Mouse (Mus musculus) C2C12 (cell line): ENCODE measurements at regions not wholly inside any gene's neighbourhood (a gene's known extent, or its start where the extent isn't known, plus 50 kb on each side); places are given as distances from the start of the nearest gene placed in this dataset.

ENCODE experiments used
- H3K27me3 ChIP-seq: one replicate; pipeline ENCODE4 v1.6.1; 2011; ENCODE audit not compliant: control insufficient read depth, insufficient read depth, insufficient read length
- H3K36me3 ChIP-seq: one replicate; pipeline ENCODE4 v1.6.1; 2011; ENCODE audit not compliant: control insufficient read depth, insufficient read depth
- H3K4me3 ChIP-seq: one replicate; pipeline ENCODE4 v1.5.1; 2011; ENCODE audit warnings: mild to moderate bottlenecking, control low read depth; ENCODE audit not compliant: poor library complexity, insufficient read depth, severe bottlenecking
- H3K79me2 ChIP-seq: one replicate; pipeline ENCODE4 v1.6.1; 2011; ENCODE audit not compliant: control insufficient read depth, insufficient read depth
- H3K79me3 ChIP-seq: one replicate; pipeline ENCODE4 v1.6.1; 2011; ENCODE audit warnings: low read depth, control low read depth
- H3ac ChIP-seq: one replicate; pipeline ENCODE3; 2011; ENCODE audit warnings: low read depth; ENCODE audit not compliant: control insufficient read depth, insufficient read length
- CEBPB ChIP-seq: IDR thresholded peaks from one replicate; pipeline ENCODE4 v1.6.1; 2011; ENCODE audit warnings: low read depth, mild to moderate bottlenecking, control low read depth, moderate library complexity
- CTCF ChIP-seq: IDR thresholded peaks from one replicate; pipeline ENCODE4 v1.5.1; 2011; ENCODE audit not compliant: control insufficient read depth, insufficient read depth, insufficient read length
- FOSL1 ChIP-seq: IDR thresholded peaks from one replicate; pipeline ENCODE4 v1.8.0; 2011; ENCODE audit warnings: mild to moderate bottlenecking, low read length; ENCODE audit not compliant: poor library complexity, insufficient read depth, severe bottlenecking
- MAX ChIP-seq: IDR thresholded peaks from one replicate; pipeline ENCODE4 v1.6.1; 2011; ENCODE audit warnings: mild to moderate bottlenecking, control low read depth
- MYOD1 ChIP-seq: IDR thresholded peaks from one replicate; pipeline ENCODE4 v1.6.1; 2011; ENCODE audit warnings: low read depth; ENCODE audit not compliant: control insufficient read depth, insufficient read length
- MYOG ChIP-seq: IDR thresholded peaks from one replicate; pipeline ENCODE4 v1.6.1; 2011; ENCODE audit not compliant: control insufficient read depth, insufficient read length; ENCODE audit errors: extremely low read depth
- USF1 ChIP-seq: IDR thresholded peaks from one replicate; pipeline ENCODE4 v1.6.1; 2011; ENCODE audit warnings: low read depth, mild to moderate bottlenecking, control low read depth, moderate library complexity

- Histone ChIP-seq H3ac (no peak overlapping the region), H3K79me2 (no peaks in the 10 kb centered on the region), H3K4me3 (no peak overlapping the region), H3K27me3 (no peaks in the 10 kb centered on the region), H3K36me3 (no peaks in the 10 kb centered on the region), H3K79me3 (no peaks in the 10 kb centered on the region)
- TF ChIP-seq MYOG (no peak), MAX (no peak), CEBPB (no peak), MYOD1 (no peak), CTCF (no peak), FOSL1 (no peak), USF1 (no peak)
Measured at GRCm38 (mm10) chr3:143162444-143162843, 280.6 kb upstream of the Pkn2 start.

DNA sequence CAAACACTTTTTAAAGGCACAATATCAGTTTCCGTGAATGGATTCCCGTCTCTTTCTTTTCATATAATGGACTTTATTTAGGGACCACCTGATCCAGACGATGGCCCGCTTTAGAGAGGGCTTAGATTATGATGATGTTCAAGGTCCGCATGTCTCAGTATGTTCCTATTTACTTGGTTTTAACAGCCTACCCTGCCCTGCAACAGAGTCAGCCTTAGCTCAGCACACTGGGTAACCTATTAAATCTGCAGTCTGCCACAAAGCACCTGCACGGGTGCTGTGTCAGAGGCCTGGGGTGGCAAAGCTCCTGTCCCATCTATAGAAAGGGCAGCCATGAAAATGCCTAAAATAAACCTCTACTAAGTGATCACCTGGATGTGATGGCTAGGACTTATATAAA is 280.2 kb upstream of the Pkn2 start:
- TF ChIP-seq MYOD1 (no peak), USF1 (no peak), CTCF (no peak), CEBPB (no peak), MYOG (no peak), FOSL1 (no peak), MAX (no peak)
- no peaks in the 10 kb centered on the region for H3K27me3 ChIP-seq

GRCm38 (mm10) chr3:143158568-143158967 is 276.8 kb upstream of the Pkn2 start:
- Histone ChIP-seq H3K36me3 (no peaks in the 10 kb centered on the region), H3ac (no peak overlapping the region), H3K27me3 (no peaks in the 10 kb centered on the region), H3K4me3 (no peak overlapping the region), H3K79me3 (no peaks in the 10 kb centered on the region), H3K79me2 (no peaks in the 10 kb centered on the region)
- TF ChIP-seq MAX (peak; percentile 90), MYOD1 (peak; percentile 78), USF1 (no peak), FOSL1 (peak; percentile 72), CTCF (no peak)

More for the DNA sequence above, 280.2 kb upstream of the Pkn2 start:
- Histone ChIP-seq H3ac (no peak overlapping the region), H3K4me3 (no peak overlapping the region), H3K79me3 (no peaks in the 10 kb centered on the region), H3K79me2 (no peaks in the 10 kb centered on the region), H3K36me3 (no peaks in the 10 kb centered on the region)

DNA sequence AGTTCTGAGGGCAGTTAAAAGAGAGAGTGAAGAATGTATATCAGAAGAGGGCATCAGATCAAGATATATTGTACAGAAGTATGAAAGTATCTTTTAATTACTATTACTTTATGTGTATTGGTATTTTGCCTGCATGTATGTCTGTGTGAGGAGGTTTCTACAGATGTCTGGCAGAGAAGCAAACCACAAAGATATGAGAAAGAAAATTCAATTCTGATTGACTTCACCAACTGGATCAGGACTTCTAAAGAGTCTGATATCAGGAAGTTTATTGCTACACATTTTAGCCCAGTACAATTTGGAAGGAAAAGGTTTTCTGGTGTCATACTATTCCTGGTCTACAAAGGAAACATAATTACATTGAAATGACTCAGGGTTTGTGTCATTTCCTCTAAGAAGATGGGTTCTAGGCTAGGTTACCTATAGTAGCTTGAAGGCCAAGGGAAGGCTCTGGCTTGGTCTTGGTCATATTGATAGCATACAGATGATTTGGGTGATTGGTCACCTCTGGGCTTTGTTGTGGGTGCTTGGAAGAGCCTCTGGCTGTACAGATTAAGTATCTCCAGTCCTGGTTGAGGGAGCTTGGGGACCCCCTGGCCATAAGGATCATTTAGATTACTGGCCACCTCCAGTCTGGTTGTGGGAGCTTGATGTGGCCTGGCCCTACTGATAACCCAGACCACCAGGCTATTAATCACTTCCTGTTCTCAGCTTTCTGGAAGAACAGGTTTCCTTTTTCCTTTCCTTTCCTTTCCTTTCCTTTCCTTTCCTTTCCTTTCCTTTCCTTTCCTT is 275.1 kb upstream of the Pkn2 start:
- Histone ChIP-seq H3K27me3 (no peaks in the 10 kb centered on the region), H3K4me3 (no peak overlapping the region), H3ac (no peak overlapping the region), H3K79me3 (no peaks in the 10 kb centered on the region), H3K36me3 (no peaks in the 10 kb centered on the region), H3K79me2 (no peaks in the 10 kb centered on the region)
- no peak for TF ChIP-seq MYOG
- no peak for TF ChIP-seq CTCF
- TF ChIP-seq MAX, result no peak
- peak; percentile 77 for TF ChIP-seq MYOD1
- no peak for TF ChIP-seq USF1
- no peak for TF ChIP-seq FOSL1
- TF ChIP-seq CEBPB, result peak; percentile 58

DNA sequence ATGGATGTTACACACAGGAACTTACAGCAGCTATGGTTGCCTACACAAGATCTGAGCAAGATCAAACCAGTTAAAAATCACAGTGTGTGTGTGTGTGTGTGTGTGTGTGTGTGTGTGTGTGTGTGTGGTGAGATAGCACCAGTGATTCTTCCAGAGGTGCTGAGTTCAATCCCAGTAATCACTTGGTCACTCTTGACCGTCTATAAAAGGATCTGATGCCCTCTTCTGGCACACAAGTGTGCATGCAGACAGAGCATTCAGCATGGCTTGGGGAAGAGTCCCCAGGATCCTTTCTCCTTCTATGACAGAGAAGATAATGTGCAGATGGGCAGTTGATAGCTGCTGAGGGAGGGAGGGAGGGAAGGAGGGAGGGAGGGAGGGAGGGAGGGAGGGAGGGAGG is 274.4 kb upstream of the Pkn2 start:
- Histone ChIP-seq H3K79me2 (no peaks in the 10 kb centered on the region), H3K79me3 (no peaks in the 10 kb centered on the region), H3K4me3 (no peak overlapping the region), H3ac (no peak overlapping the region), H3K36me3 (no peaks in the 10 kb centered on the region), H3K27me3 (no peaks in the 10 kb centered on the region)
- no peak for TF ChIP-seq USF1
- no peak for TF ChIP-seq MYOD1
- TF ChIP-seq MAX, result no peak
- no peak for TF ChIP-seq FOSL1

GRCm38 (mm10) chr3:143155556-143155955 is 273.8 kb upstream of the Pkn2 start:
- no peak overlapping the region for H3K4me3 ChIP-seq
- no peaks in the 10 kb centered on the region for H3K27me3 ChIP-seq
- TF ChIP-seq FOSL1, result peak; percentile 71
- no peak for TF ChIP-seq USF1
- H3K36me3 ChIP-seq, result no peaks in the 10 kb centered on the region
- H3K79me2 ChIP-seq, result no peaks in the 10 kb centered on the region
- H3ac ChIP-seq, result no peak overlapping the region
- no peaks in the 10 kb centered on the region for H3K79me3 ChIP-seq
